Mouse (Mus musculus) ES-Bruce4 (cell line): ENCODE measurements at regions not wholly inside any gene's neighbourhood (a gene's known extent, or its start where the extent isn't known, plus 50 kb on each side); places are given as distances from the start of the nearest gene placed in this dataset.

Source experiments
- H3K27ac ChIP-seq: 2 replicates; pipeline ENCODE4 v1.5.1; 2012; ENCODE audit warnings: low read length, inconsistent platforms; ENCODE audit not compliant: insufficient read depth
- H3K27me3 ChIP-seq: 2 replicates; pipeline ENCODE4 v1.6.1; 2012; ENCODE audit warnings: mild to moderate bottlenecking, low read length, inconsistent platforms; ENCODE audit not compliant: control insufficient read depth, poor library complexity, insufficient read depth, severe bottlenecking
- H3K36me3 ChIP-seq: 2 replicates; pipeline ENCODE4 v1.6.1; 2012; ENCODE audit warnings: inconsistent platforms, mild to moderate bottlenecking, low read length, moderate library complexity; ENCODE audit not compliant: control insufficient read depth, poor library complexity, insufficient read depth, severe bottlenecking
- H3K4me1 ChIP-seq: one replicate; pipeline ENCODE4 v1.8.1; 2011; ENCODE audit warnings: low read length; ENCODE audit not compliant: control insufficient read depth, insufficient read depth
- H3K4me3 ChIP-seq: 2 replicates; pipeline ENCODE4 v1.5.1; 2011; ENCODE audit warnings: low read depth, mild to moderate bottlenecking, low read length
- H3K9ac ChIP-seq: 2 replicates; pipeline ENCODE4 v1.6.1; 2012; ENCODE audit warnings: low read depth, mild to moderate bottlenecking, inconsistent platforms; ENCODE audit not compliant: poor library complexity, severe bottlenecking
- H3K9me3 ChIP-seq: replicated peaks from 2 replicates; pipeline ENCODE4 v1.6.1; 2012; ENCODE audit warnings: mild to moderate bottlenecking, low read length, inconsistent platforms; ENCODE audit not compliant: control insufficient read depth, poor library complexity, insufficient read depth, severe bottlenecking
- CTCF ChIP-seq: IDR thresholded peaks from one replicate; pipeline ENCODE4 v1.8.1; 2011; ENCODE audit warnings: low read depth, low read length
- EP300 ChIP-seq: IDR thresholded peaks from 2 replicates; pipeline ENCODE4 v1.6.1; 2011; ENCODE audit warnings: low read depth, low read length; ENCODE audit not compliant: insufficient read depth
- POLR2A ChIP-seq: IDR thresholded peaks from one replicate; pipeline ENCODE4 v1.8.1; 2011; ENCODE audit warnings: low read length; ENCODE audit not compliant: insufficient read depth

DNA sequence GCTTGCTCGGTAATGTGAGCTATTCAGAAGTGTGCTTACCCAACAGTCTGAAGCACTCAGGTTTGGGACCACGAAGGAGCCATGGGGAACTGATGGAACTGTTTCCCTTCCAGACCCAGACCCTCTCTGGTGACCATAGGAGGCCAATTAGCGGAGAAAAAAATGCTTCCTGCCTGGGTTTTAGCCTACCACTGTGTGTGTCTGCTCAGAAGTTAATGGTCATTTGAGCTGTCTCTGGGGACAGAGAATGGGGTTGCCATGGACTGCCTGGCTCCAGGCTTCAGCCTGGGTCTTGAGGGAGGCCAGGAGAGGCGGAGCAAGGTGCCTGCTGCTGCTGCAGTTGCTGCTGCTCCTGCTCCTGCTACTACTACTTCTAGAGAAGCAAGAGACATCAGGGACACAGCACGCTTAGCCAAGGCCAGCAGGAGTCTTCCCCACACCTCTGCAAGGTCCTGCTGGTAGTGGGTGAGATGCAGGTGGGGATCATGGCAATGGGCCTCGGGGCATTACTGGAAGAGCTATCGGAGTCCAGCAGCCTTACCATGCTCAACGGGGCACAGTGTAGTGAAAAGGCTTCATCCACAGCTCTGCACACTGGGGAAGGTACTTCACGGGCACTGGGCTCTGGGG, 141.2 kb upstream of the Pja1 start:
- no peak for TF ChIP-seq CTCF
- TF ChIP-seq EP300 = no peak
- no peak for TF ChIP-seq POLR2A
- no peaks in the 10 kb centered on the region for H3K9me3 ChIP-seq
- no peaks in the 10 kb centered on the region for H3K36me3 ChIP-seq
- no peak overlapping the region for H3K9ac ChIP-seq
- no peaks in the 10 kb centered on the region for H3K4me1 ChIP-seq
- no peak overlapping the region for H3K4me3 ChIP-seq
- H3K27me3 ChIP-seq = no peaks in the 10 kb centered on the region
- no peak overlapping the region for H3K27ac ChIP-seq

DNA sequence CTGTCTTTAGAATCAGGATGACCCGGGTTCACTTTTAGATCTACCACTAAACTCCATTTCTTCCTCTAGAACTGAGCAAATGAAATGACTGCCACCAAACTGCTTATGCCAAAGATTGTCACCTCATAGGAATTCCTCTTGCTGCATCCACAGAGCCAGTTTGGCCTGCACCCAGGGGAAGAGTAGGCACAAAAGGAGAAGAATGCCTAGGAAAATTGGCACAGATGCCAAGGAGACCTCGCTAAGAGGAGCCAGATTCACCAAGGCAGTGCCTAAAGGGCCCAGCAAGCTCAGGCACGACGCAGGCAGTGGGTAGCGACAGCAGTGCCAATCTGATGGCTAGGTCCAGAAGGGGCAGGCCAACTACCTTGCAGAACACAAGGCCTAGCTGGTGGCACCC, 139.0 kb upstream of the Pja1 start:
- Histone ChIP-seq H3K36me3 (no peaks in the 10 kb centered on the region), H3K4me1 (no peaks in the 10 kb centered on the region), H3K27me3 (no peaks in the 10 kb centered on the region), H3K9ac (no peak overlapping the region), H3K27ac (no peak overlapping the region), H3K4me3 (no peak overlapping the region), H3K9me3 (no peaks in the 10 kb centered on the region)
- TF ChIP-seq EP300 (no peak), CTCF (no peak), POLR2A (no peak)

DNA sequence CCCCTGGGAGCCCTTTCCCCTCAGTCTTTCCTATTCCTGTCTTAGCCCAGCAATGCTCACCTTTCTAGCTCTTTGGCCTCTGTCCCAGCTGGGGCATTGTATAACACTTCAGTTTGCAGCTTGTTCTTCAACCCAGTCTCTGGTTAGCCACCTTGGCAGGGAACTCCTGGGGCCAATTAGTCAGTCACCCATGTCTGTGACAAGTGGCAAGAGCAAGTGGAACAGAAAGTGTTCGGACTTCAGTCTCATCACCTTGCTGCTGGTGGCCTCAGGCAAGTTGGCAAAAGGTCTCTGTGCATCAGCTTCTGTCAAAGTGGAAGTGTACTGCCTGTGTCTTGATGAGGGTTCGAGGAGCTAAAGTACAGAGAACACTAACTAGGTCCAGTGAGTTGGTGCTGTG, 138.5 kb upstream of the Pja1 start:
- Histone ChIP-seq H3K4me1 (no peaks in the 10 kb centered on the region), H3K27ac (no peak overlapping the region), H3K27me3 (no peaks in the 10 kb centered on the region), H3K36me3 (no peaks in the 10 kb centered on the region), H3K4me3 (no peak overlapping the region), H3K9me3 (no peaks in the 10 kb centered on the region), H3K9ac (no peak overlapping the region)
- TF ChIP-seq CTCF (no peak), POLR2A (no peak), EP300 (no peak)

DNA sequence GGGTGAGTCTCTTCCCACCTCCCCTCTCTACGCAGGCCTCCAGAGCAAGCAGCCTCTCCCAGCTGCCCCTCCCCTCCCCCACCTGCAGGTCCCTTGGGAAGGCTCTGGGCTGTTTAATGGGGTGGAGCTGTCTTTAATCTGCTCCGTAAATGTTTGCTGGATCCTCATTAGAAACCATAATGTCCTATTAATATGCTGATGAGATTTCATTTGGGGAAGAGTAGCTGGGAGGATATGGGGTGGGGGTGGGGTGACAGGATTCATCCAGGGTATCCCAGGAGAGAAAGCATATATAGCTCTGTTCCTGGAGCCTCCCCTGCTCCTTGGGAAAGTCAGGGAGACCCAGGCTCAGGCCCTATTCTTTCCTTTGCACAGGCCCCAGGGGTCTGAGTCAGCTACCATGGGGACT, 137.2 kb upstream of the Pja1 start:
- H3K27ac ChIP-seq = no peak overlapping the region
- TF ChIP-seq EP300 = no peak
- TF ChIP-seq POLR2A = no peak
- TF ChIP-seq CTCF = no peak
- H3K9ac ChIP-seq = no peak overlapping the region
- H3K9me3 ChIP-seq = no peaks in the 10 kb centered on the region
- H3K4me3 ChIP-seq = no peak overlapping the region
- no peaks in the 10 kb centered on the region for H3K27me3 ChIP-seq
- H3K36me3 ChIP-seq = no peaks in the 10 kb centered on the region
- H3K4me1 ChIP-seq = no peaks in the 10 kb centered on the region

DNA sequence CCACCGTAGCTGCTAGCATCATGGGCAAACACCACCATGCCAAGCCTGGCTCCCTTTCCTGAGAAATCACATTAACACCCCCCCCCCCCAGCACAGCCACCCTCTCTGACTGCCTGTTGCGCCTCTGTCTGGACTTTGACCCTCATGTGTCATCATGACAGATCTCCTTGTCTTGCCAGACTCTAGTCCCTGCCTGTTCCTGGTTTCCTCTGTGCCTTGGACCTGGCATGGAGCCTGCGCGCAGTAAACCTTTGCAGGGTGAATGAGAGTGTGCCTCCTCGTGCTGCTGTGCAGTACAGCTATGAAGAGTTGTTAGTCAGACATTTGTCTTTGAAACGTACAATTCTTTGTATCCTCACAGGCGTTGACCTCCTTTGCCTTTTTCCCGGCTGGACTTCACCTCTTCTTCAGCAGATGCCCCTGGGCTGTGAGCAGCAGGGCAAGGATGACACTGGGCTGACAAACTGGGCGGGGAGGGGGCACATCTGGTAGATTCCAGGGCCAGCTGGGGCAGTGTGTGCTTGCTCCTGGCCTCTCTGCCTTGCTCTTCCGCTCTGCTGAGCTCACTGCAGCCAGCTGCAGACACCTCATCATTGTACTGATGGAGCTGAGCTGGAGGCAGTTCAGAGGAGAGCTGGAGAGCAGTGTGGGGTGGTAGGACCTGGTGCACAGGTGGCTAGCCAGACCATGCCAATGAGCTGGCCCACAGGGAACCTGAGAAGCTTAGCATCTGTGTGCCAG, 134.2 kb upstream of the Pja1 start:
- no peaks in the 10 kb centered on the region for H3K27me3 ChIP-seq
- no peaks in the 10 kb centered on the region for H3K4me1 ChIP-seq
- no peak overlapping the region for H3K4me3 ChIP-seq
- H3K27ac ChIP-seq = no peak overlapping the region
- no peak overlapping the region for H3K9ac ChIP-seq
- H3K9me3 ChIP-seq = no peaks in the 10 kb centered on the region
- no peaks in the 10 kb centered on the region for H3K36me3 ChIP-seq
- TF ChIP-seq CTCF (no peak), POLR2A (no peak), EP300 (no peak)

DNA sequence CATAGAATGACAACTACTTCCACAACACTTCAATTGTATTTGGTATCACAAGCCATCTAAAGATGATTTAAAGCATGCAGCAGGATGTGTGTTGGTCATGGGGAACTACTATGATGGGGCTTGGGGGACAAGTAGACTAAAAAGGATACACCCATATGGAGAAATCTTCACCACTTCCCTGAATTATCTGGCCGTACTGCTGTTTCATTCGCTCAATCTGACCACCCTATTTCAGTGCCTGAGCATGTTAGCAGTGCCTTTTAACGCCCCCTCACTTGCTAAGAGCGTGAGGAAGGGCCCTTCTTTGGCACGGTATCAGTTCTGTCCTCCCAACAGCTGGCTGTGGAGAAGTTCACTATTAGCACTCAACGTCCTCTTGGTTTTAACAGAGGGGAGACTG, 132.6 kb upstream of the Pja1 start:
- H3K27me3 ChIP-seq = no peaks in the 10 kb centered on the region
- no peaks in the 10 kb centered on the region for H3K4me1 ChIP-seq
- TF ChIP-seq CTCF (no peak), POLR2A (no peak), EP300 (no peak)

More for the DNA sequence above, 132.6 kb upstream of the Pja1 start:
- H3K36me3 ChIP-seq = no peaks in the 10 kb centered on the region
- H3K9ac ChIP-seq = no peak overlapping the region
- no peaks in the 10 kb centered on the region for H3K9me3 ChIP-seq
- H3K4me3 ChIP-seq = no peak overlapping the region
- H3K27ac ChIP-seq = no peak overlapping the region
